Mouse (Mus musculus) gastrocnemius, adult 18-20 months (tissue): Measurements from ENCODE around the gene Nlrp6. TPM values are rescaled to one million over a fixed set of nuclear protein-coding genes. Genes with fewer than 3 reads are reported as not detected.
A peak's percentile ranks its signal among the peaks of the same experiment; 100 is the strongest.

ENCODE experiments used
- DNase-seq: peaks from one replicate; pipeline ENCODE4 v3.0.0; 2021; ENCODE audit warnings: low spot score
- total RNA-seq, 2 experiments: library from RNA; stranded (reverse); gene quantifications; 2 replicates each; pipeline ENCODE4 v1.2.3; 2021

Nlrp6 gene
- total RNA-seq, 2 experiments from 2014 or later: not detected

DNA sequence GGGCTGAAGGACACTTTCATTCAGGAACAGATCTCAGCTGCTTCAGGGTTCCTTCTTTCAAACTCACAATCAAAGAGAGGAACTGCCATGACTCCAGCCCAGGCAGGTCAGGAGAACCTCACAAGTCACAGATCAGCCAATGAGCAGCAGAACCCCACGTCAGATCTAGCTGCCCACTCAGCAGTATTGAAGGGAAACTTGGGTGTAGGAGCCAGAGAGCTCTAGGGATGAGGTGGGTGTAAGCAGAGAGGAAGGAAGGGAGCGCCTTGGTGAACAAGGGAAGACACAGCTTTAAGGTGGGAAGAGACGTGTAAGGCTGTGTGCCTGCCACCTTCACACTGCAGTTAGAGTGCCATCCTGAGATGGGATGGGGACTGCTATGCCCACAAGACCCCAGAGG, 8.4 kb upstream of the Nlrp6 start:
- no peak for DNase-seq

- no peak for DNase-seq
Measured at GRCm38 (mm10) chr7:140912846-140913482, 7.7 kb upstream of the Nlrp6 start.

DNA sequence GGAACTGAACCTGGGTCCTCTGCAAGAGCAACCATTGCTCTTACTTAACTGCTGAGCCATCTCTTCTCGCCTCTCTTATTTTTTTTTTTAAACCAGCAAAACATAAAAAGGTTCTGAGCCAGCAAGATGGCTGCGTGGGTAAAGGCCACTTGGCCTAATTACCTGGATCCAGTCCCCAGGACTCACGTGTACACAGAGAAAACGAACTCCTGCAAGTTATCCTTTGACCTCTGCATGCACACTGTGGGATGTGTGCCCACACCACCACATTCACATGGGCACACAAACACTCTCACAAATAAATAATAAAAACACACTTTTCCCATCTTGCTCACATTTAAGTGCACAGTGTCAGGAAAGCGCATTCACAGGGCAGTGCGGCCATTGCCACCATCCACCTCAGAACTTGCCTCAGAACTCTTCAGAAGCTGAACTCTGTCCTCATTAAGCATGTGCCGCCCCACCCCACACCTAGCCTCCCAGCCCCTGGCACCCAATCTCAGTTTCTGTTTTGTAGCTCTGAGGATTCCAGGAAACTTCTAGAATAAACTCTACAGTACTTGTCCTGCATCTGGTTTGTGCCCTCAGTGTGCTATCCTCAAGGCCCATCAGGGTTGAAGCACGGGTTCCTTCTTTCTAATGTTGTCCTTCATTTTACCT, 6.5 kb upstream of the Nlrp6 start:
- no peak for DNase-seq

DNA sequence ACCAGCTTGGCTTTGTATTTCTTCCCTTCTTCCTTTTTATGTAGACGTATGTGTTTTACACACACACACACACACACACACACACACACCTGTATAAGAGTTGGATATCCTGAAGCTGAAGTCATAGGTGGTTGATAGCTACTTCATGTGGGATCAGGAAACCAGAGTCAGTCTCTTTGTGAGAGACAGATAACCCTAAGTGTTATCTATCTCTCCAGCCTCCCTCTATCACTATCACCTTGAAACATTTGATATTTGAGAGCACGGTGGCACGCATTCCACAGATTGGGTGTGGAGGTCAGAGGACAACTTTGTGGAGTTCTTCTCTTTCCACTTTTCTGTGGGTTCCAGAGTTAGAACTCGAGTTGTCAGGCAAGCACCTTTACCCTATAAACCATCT, 791 bp upstream of the Nlrp6 start:
- no peak for DNase-seq

DNA sequence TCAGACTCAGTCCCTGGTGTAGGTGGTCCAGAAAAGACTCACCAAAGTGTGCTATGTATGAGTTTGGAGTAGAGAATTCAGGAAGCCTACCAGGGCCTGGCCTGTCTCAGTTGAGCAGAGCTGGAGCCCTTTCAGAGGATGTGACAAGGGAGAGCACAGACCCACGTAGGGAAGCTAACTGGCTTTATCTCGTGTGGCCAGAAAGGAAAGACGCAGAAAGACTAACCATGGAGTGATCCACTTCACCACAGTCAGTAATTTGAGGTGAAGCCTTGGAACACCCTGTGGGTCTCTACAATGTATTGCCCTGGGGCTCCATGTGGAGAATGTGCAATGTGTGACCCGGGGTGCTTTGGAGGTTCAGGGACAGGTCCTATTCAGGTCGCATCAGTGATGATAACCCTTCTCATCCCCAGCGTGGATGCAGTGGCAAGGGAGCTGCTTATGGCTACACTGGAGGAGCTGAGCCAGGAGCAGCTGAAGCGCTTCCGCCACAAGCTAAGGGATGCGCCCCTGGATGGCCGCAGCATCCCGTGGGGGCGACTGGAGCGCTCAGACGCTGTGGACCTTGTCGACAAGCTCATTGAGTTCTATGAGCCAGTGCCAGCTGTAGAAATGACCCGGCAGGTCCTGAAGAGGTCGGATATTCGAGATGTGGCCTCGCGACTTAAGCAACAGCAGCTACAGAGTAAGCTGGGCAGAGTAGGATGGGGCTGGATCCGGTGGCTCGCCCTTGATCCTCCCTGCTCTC, 698 bp downstream of the Nlrp6 start:
- DNase-seq: no peak

GRCm38 (mm10) chr7:140922398-140923069, 1.8 kb downstream of the Nlrp6 start:
- DNase-seq: peak; percentile 50

DNA sequence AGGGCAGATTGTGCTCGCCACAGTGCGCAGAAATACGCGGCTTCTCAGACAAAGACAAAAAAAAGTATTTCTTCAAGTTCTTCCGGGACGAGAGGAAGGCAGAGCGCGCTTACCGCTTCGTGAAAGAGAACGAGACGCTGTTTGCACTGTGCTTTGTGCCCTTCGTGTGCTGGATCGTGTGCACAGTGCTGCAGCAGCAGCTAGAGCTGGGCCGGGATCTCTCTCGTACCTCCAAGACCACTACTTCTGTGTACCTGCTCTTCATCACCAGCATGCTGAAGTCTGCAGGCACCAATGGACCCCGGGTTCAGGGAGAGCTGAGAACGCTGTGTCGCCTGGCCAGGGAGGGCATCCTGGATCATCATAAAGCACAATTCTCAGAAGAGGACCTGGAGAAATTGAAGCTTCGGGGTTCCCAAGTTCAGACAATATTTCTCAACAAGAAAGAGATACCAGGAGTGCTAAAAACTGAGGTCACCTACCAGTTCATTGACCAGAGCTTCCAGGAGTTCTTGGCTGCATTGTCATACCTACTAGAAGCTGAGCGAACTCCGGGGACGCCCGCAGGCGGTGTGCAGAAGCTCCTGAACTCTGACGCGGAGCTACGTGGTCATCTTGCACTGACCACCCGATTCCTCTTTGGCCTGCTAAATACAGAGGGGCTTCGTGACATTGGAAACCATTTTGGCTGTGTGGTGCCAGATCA, 2.5 kb downstream of the Nlrp6 start:
- DNase-seq: no peak

DNA sequence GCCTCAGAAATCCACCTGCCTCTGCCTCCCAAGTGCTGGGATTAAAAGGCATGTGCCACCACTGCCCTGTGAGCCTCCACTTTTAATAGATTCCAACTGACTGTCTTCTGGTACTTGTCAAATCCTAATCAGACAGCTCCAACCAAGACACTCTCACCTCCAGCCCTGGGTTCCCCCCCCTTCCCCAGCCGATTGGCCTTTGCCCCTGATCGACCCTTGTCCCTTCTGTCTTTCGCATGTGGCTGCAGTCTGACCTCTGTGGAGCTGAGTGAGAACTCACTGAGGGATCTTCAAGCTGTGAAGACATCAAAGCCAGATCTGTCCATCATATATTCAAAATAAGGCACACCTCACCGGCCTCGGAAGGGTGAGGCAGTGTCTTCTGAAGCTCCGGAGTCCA, 6.5 kb downstream of the Nlrp6 start:
- no peak for DNase-seq

DNA sequence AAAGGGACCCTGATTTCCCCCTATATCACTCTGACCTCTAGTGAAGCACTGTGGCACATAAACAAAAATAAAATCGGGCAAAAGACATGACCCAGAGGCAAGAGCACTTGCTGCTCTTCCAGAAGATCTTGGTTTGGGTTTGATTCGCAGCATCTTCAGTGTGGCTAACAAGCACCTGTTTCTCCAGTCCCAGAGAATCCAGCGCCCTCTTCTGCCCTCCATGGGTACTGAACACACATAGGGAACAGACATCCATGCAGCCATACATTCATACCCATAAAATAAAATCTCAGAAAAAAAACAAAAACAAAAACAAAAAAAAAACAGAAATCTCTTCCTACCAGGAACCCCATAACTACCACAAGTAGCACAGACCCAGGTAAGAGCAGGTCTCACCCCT, 17.7 kb downstream of the Nlrp6 start:
- DNase-seq: no peak

- DNase-seq: no peak
Measured at GRCm38 (mm10) chr7:140938896-140939295, 18.2 kb downstream of the Nlrp6 start.

DNA sequence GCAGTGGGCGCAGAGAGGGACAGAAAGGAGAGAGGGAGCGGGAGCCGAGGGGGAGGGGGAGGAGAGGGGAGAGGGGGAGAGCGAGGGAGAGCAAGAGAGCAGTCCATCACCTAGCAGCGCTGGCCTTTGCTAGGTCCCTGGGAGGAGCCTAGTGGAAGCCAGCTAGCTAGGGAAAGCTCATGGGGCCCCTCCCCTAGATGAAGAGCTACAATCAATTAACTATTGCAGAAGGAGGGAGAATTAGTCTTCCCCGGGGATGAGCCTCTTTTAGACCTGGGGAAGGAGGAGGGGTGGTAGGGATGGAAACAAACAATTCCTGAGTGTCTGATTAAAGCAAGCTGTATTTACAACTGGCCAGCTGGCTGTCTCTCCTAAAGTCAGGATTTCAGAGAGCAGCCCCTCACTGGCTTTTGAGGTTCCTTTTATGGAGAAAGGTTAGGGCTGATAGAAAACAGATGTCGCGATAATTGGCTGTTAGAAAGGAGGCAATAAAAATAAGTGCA, 19.0 kb downstream of the Nlrp6 start:
- DNase-seq: peak; percentile 61

- DNase-seq: peak; percentile 87
Measured at GRCm38 (mm10) chr7:140941222-140942051, 20.7 kb downstream of the Nlrp6 start, which contains the start of gene Pgghg. Pgghg (plus strand) TSS chr7:140941391.

- no peak for DNase-seq
Measured at GRCm38 (mm10) chr7:140942341-140942740, 21.6 kb downstream of the Nlrp6 start.

DNA sequence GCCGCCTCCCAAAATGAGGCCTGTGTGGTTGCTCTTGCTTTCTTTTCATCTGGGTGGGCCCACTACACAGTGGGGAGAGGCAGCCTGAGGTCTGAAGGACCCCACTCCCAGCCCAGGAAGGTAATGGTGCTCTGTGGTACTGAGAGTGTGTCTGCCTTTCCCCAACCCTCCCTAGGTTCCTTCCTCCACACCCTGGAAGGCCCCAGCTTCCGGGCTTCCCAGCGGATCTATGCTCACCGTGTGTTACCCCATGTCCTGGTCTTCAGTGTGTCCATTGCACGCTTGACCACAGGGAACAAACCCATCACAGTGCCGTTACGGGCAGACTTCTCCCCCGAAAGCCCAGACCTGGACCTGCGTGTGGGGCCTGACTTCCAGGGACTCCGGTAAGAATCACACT, 22.1 kb downstream of the Nlrp6 start:
- DNase-seq: no peak

DNA sequence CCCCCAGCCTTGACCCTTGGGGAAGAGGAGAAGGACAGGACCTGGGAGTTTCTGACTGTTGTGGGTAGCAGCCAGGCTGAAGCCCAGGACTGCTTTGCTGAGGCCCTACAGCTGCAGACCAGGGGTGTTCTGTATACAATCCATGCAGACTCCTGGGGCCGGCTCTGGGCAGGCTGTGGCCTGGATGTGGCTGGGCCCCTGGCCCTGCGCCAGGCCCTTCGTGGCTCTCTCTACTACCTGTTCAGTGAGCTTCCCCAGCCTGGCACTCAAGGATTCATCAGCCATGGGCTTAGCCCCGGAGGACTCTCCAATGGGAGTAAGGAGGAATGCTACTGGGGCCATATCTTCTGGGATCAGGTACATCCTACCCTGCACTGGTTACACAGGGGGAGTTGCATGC, 22.7 kb downstream of the Nlrp6 start:
- DNase-seq: no peak

DNA sequence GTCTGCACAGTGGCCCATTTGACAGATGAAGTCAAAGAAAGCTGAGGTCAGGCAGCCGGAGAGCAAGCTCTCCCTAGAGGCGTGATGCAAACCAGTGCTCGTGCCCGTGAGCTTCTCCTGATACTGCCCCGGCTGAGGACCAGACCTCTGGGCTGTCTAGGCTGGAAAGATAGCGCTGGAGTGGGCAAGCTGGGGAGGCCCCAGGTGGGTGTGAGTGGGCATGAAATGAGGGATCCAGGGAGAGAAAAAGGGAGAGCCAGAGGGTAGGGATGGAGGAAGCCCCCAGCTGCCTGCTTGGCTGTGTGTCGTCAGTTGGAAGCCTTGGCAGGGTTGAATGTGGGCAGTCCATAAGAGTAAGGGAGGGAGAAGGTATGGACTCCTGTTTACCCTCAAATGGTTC, 23.5 kb downstream of the Nlrp6 start:
- no peak for DNase-seq

DNA sequence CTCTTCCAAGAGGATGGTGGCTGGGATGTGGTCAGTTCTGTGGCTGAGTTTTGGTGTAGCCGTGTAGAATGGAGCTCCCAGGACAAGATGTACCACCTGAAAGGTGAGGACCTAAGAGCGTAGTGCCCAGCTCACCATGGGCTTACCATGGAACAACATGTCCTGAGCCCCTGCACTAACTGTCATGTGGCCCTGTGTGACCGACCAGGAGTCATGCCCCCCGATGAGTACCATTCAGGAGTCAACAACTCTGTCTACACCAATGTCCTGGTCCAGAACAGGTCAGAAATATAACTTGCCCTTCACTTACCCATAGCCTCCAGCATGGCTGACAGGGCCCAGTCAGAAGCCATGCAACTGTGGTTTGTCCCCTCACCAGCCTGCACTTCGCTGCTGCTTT, 24.5 kb downstream of the Nlrp6 start:
- DNase-seq: no peak

DNA sequence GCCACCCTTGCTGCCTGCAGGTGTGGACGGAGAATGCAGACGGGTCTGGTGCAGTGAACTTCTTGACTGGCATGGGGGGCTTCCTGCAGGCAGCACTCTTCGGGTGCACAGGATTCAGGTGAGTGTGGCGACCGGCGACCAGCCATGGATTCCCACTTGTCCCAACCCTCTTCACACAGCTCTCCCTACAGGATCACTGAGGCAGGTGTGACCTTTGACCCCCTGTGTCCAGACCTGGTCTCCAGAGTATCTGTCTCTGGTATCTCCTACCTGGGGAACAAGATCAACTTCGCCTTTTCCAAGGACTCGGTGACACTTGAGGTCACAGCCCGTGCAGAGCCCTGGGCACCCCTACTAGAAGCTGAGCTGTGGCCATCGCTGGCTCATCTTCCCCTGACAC, 25.6 kb downstream of the Nlrp6 start:
- no peak for DNase-seq

GRCm38 (mm10) chr7:140946980-140947379, 26.3 kb downstream of the Nlrp6 start:
- no peak for DNase-seq

DNA sequence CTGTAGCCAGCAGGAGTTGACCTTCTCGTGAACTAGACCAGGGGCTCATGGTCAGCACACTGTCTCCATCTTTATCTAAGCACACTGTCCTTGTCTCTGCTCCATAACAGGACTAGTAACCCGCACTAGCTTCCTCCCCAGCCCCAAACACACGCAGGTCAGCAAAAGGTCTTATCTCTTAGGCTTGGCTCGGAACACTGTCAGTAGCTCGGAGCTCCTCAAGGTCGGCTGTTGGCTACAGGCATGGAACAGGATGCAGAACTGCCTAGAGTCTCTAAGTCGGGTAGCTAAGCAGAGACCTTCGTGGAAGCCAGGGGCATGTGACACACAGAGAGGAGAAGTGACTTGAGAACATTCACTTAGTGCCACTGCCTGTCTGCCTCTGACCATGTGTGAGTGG, 27.5 kb downstream of the Nlrp6 start:
- DNase-seq: no peak
